In genomic region chr16:92744172-92744777, GRCm38 (mm10) we compare ENCODE assay signal across 20 mouse cellular contexts.
DNase-seq lines count a peak whose midpoint lies in the region; ATAC-seq and TF ChIP-seq lines count a peak whose summit lies in the region.
"Had no signal": no experiment of that assay in that cellular context is flagged by ENCODE, and none has a peak within 500 bp of the region (broad histone marks: within the 10 kb centered on the region; RNA-seq: fewer than 3 reads in every experiment).

No protein-coding gene starts in this region.

- H3K9ac ChIP-seq in embryonic facial prominence, embryonic 11.5 days (replicated peaks; ENCODE audit: low read length) = no peak overlapping the region
- H3K9ac ChIP-seq in embryonic facial prominence, embryonic 12.5 days = no peak overlapping the region
- no peak overlapping the region for H3K9ac ChIP-seq in lung, postnatal 0 days (replicated peaks; ENCODE audit: low read depth)
- H3K9ac ChIP-seq: neural tube, embryonic 12.5 days had no signal

- no peak for ATAC-seq in embryonic facial prominence, embryonic 11.5 days (replicated peaks; ENCODE audit: insufficient number of reproducible peaks, low FRiP score, low TSS enrichment, low read depth)
- ATAC-seq in embryonic facial prominence, embryonic 12.5 days (ENCODE audit: insufficient number of reproducible peaks, insufficient read depth, low FRiP score, low TSS enrichment) = no peak
- ATAC-seq in lung, postnatal 0 days = peak; percentile 74
- ATAC-seq: forebrain, embryonic 14.5 days had no signal

- TF ChIP-seq EP300 in lung, postnatal 0 days (IDR thresholded peaks at IDR 0.05) = peak; percentile 79; the same call in 1 of the 2 replicates

- WGBS in embryonic facial prominence, embryonic 11.5 days = 55% methylated on average over 12 of the region's 12 CpGs
- WGBS in embryonic facial prominence, embryonic 10.5 days = 66% methylated on average over 12 of the region's 12 CpGs
- 39% methylated on average over 12 of the region's 12 CpGs for WGBS in embryonic facial prominence, embryonic 12.5 days
- WGBS in lung, postnatal 0 days = 35% methylated on average over 12 of the region's 12 CpGs

- no peak overlapping the region for H3K4me3 ChIP-seq in embryonic facial prominence, embryonic 11.5 days (ENCODE audit: low read depth, low read length)
- no peak overlapping the region for H3K4me3 ChIP-seq in embryonic facial prominence, embryonic 10.5 days
- H3K4me3 ChIP-seq in embryonic facial prominence, embryonic 12.5 days = no peak overlapping the region
- no peak overlapping the region for H3K4me3 ChIP-seq in lung, postnatal 0 days (ENCODE audit: low read depth, low read length)
- H3K4me3 ChIP-seq: layer of hippocampus, adult 2 months; neural tube, embryonic 12.5 days had no signal

- peak; percentile 56 for DNase-seq in embryonic facial prominence, embryonic 11.5 days (ENCODE audit: low spot score)
- no peak for DNase-seq in embryonic facial prominence, embryonic 10.5 days (ENCODE audit: low spot score)
- peak; percentile 25 for DNase-seq in forelimb bud, embryonic 11.5 days (ENCODE audit: low read depth, low spot score)
- peak; percentile 68 for DNase-seq in lung, postnatal 0 days (ENCODE audit: low spot score)
- no peak for DNase-seq in ovary, postnatal 14 days (ENCODE audit: low spot score)
- no peak for DNase-seq in cerebellum, adult 11-12 months
- no peak for DNase-seq in gastrocnemius, adult 8-10 months (ENCODE audit: low spot score in 2 of 2)
- DNase-seq: adrenal gland, postnatal 36 days; cerebellum, adult 18-20 months; gastrocnemius, postnatal 36 days; kidney, adult 8-10 months; kidney, postnatal 14 days; right cerebral cortex, postnatal 14 days had no signal

- no peak for TF ChIP-seq CTCF in lung, postnatal 0 days (IDR thresholded peaks at IDR 0.05)

- H3K9me3 ChIP-seq in embryonic facial prominence, embryonic 11.5 days (replicated peaks; ENCODE audit: control insufficient read depth, low read length) = no peaks in the 10 kb centered on the region
- H3K9me3 ChIP-seq in embryonic facial prominence, embryonic 10.5 days = no peaks in the 10 kb centered on the region
- no peaks in the 10 kb centered on the region for H3K9me3 ChIP-seq in embryonic facial prominence, embryonic 12.5 days
- H3K9me3 ChIP-seq in lung, postnatal 0 days (ENCODE audit: low read length) = no peaks in the 10 kb centered on the region
- H3K9me3 ChIP-seq: neural tube, embryonic 12.5 days had no signal

- H3K36me3 ChIP-seq in embryonic facial prominence, embryonic 11.5 days (replicated peaks; ENCODE audit: control insufficient read depth, insufficient read depth, low read depth, low read length) = no peaks in the 10 kb centered on the region
- H3K36me3 ChIP-seq in embryonic facial prominence, embryonic 10.5 days (replicated peaks) = no peaks in the 10 kb centered on the region
- no peaks in the 10 kb centered on the region for H3K36me3 ChIP-seq in embryonic facial prominence, embryonic 12.5 days
- no peaks in the 10 kb centered on the region for H3K36me3 ChIP-seq in lung, postnatal 0 days (ENCODE audit: insufficient read depth, low read length)
- H3K36me3 ChIP-seq: neural tube, embryonic 12.5 days had no signal

- H3K27me3 ChIP-seq in embryonic facial prominence, embryonic 11.5 days (ENCODE audit: control insufficient read depth, insufficient read depth, low read length) = no peaks in the 10 kb centered on the region
- peaks cover 9% of the 10 kb centered on the region; the same call in 1 of the 2 replicates for H3K27me3 ChIP-seq in embryonic facial prominence, embryonic 10.5 days (replicated peaks; ENCODE audit: low read depth, poor library complexity, severe bottlenecking)
- no peaks in the 10 kb centered on the region for H3K27me3 ChIP-seq in embryonic facial prominence, embryonic 12.5 days
- no peaks in the 10 kb centered on the region for H3K27me3 ChIP-seq in lung, postnatal 0 days (replicated peaks; ENCODE audit: insufficient read depth, low read length)
- H3K27me3 ChIP-seq: neural tube, embryonic 12.5 days had no signal

- H3K4me2 ChIP-seq in embryonic facial prominence, embryonic 11.5 days (ENCODE audit: low read depth, low read length) = no peak overlapping the region
- no peak overlapping the region for H3K4me2 ChIP-seq in embryonic facial prominence, embryonic 12.5 days (replicated peaks)
- no peak overlapping the region for H3K4me2 ChIP-seq in lung, postnatal 0 days (replicated peaks; ENCODE audit: low read depth, low read length)
- H3K4me2 ChIP-seq: liver, embryonic 11.5 days; midbrain, embryonic 11.5 days; neural tube, embryonic 12.5 days had no signal

- no peaks in the 10 kb centered on the region for H3K4me1 ChIP-seq in embryonic facial prominence, embryonic 11.5 days (ENCODE audit: control insufficient read depth, insufficient read depth, low read length)
- H3K4me1 ChIP-seq in embryonic facial prominence, embryonic 10.5 days = peaks cover 20% of the 10 kb centered on the region
- H3K4me1 ChIP-seq in embryonic facial prominence, embryonic 12.5 days = peaks cover 21% of the 10 kb centered on the region
- 0 out of 2 replicates have a peak, but pooled peaks cover 4% of the 10 kb centered on the region for H3K4me1 ChIP-seq in lung, postnatal 0 days (ENCODE audit: insufficient read depth, low read depth, low read length)
- H3K4me1 ChIP-seq: neural tube, embryonic 12.5 days had no signal

- no peak overlapping the region for H3K27ac ChIP-seq in embryonic facial prominence, embryonic 11.5 days (replicated peaks; ENCODE audit: low read depth, low read length)
- H3K27ac ChIP-seq in embryonic facial prominence, embryonic 10.5 days (replicated peaks) = no peak overlapping the region; the same call in 1 of the 2 replicates
- H3K27ac ChIP-seq in embryonic facial prominence, embryonic 12.5 days = peak overlapping the region; percentile 77
- H3K27ac ChIP-seq in lung, postnatal 0 days (ENCODE audit: low read length) = no peak overlapping the region
- H3K27ac ChIP-seq: layer of hippocampus, adult 2 months; macrophage; neural tube, embryonic 12.5 days had no signal

Comparison
In these comparisons a context has a peak if more than half of its experiments do, and no peak if none do; other contexts are left out.
1. DNase-seq: peak in embryonic facial prominence, embryonic 11.5 days (single experiment), forelimb bud, embryonic 11.5 days (single experiment) and lung, postnatal 0 days (single experiment); none in embryonic facial prominence, embryonic 10.5 days (single experiment), ovary, postnatal 14 days (single experiment), cerebellum, adult 11-12 months (single experiment) and gastrocnemius, adult 8-10 months (0 of 2).